Mouse (Mus musculus): ENCODE measurements at regions not wholly inside any gene's neighbourhood (a gene's known extent, or its start where the extent isn't known, plus 50 kb on each side); places are given as distances from the start of the nearest gene placed in this dataset.

GRCm38 (mm10) chr3:14964795-14965194 is 78.7 kb downstream of the Car2 start:
- no peak for TF ChIP-seq POLR2A (IDR thresholded peaks at IDR 0.05; ENCODE audit: control insufficient read depth, low read depth, low read length)
- TF ChIP-seq CTCF (IDR thresholded peaks at IDR 0.05; ENCODE audit: control insufficient read depth, insufficient read depth, insufficient replicate concordance, low read depth, low read length): no peak

All from testis, adult 2 months (tissue).